Comparison of ENCODE assay signal across 9 mouse cellular contexts in genomic region chr19:5893282-5894001, GRCm38 (mm10). TPM values are rescaled to one million over a fixed set of nuclear protein-coding genes. Genes with fewer than 3 reads are reported as not detected.
DNase-seq lines count a peak whose midpoint lies in the region; ATAC-seq and TF ChIP-seq lines count a peak whose summit lies in the region.
"Had no signal": no experiment of that assay in that cellular context is flagged by ENCODE, and none has a peak within 500 bp of the region (broad histone marks: within the 10 kb centered on the region; RNA-seq: fewer than 3 reads in every experiment).

No protein-coding gene starts in this region.

- WGBS in liver, adult 2 months, result 19% methylated on average over 29 of the region's 31 CpGs
- WGBS in embryonic facial prominence, embryonic 15.5 days, result 7% methylated on average over 31 of the region's 31 CpGs
- 19% methylated on average over 14 of the region's 31 CpGs for WGBS in intestine, embryonic 14.5 days
- WGBS in neural tube, embryonic 12.5 days, result 7% methylated on average over 31 of the region's 31 CpGs

- H3K9me3 ChIP-seq in embryonic facial prominence, embryonic 15.5 days (replicated peaks), result no peaks in the 10 kb centered on the region
- no peaks in the 10 kb centered on the region for H3K9me3 ChIP-seq in intestine, embryonic 14.5 days (ENCODE audit: control insufficient read depth, low read length)
- H3K9me3 ChIP-seq in neural tube, embryonic 12.5 days, result no peaks in the 10 kb centered on the region

- DNase-seq in liver, adult 2 months (ENCODE audit: extremely low read depth, low read depth, low spot score), result no peak
- no peak for DNase-seq in liver
- no peak for DNase-seq in intestine, embryonic 14.5 days (ENCODE audit: low spot score)
- no peak for DNase-seq in right cerebral cortex, adult 2 months (ENCODE audit: low spot score in 2 of 2)
- DNase-seq in cerebellum, postnatal 25 days, result no peak
- no peak for DNase-seq in gastrocnemius, adult 18-20 months (ENCODE audit: low spot score)

- peak overlapping the region; percentile 63 for H3K9ac ChIP-seq in liver, adult 2 months (ENCODE audit: low read depth, low read length)
- H3K9ac ChIP-seq in embryonic facial prominence, embryonic 15.5 days, result peak overlapping the region; percentile 57
- peak overlapping the region; percentile 67 for H3K9ac ChIP-seq in intestine, embryonic 14.5 days (ENCODE audit: low read length)
- peak overlapping the region; percentile 89 for H3K9ac ChIP-seq in neural tube, embryonic 12.5 days

- peaks cover 8% of the 10 kb centered on the region for H3K4me1 ChIP-seq in liver, adult 2 months (ENCODE audit: control insufficient read depth, insufficient read depth, low read length)
- H3K4me1 ChIP-seq in embryonic facial prominence, embryonic 15.5 days, result peaks cover 15% of the 10 kb centered on the region
- peaks cover 6% of the 10 kb centered on the region for H3K4me1 ChIP-seq in intestine, embryonic 14.5 days (replicated peaks; ENCODE audit: control insufficient read depth, insufficient read depth, low read length)
- peaks cover 12% of the 10 kb centered on the region for H3K4me1 ChIP-seq in neural tube, embryonic 12.5 days

- peak overlapping the region; percentile 54 for H3K4me3 ChIP-seq in liver, adult 2 months (ENCODE audit: insufficient read depth, low read depth, low read length)
- H3K4me3 ChIP-seq in embryonic facial prominence, embryonic 15.5 days (replicated peaks), result peak overlapping the region; percentile 60
- H3K4me3 ChIP-seq in intestine, embryonic 14.5 days (ENCODE audit: low read depth, low read length), result peak overlapping the region; percentile 65
- peak overlapping the region; percentile 73 for H3K4me3 ChIP-seq in neural tube, embryonic 12.5 days

- ATAC-seq in embryonic facial prominence, embryonic 15.5 days (ENCODE audit: insufficient number of reproducible peaks, low FRiP score, low TSS enrichment, low read depth), result peak; percentile 9; the same call in 1 of the 2 replicates
- ATAC-seq in intestine, embryonic 14.5 days (replicated peaks; ENCODE audit: low FRiP score, low TSS enrichment, low read depth), result peak; percentile 13; the same call in 1 of the 2 replicates
- ATAC-seq in neural tube, embryonic 12.5 days (ENCODE audit: low FRiP score, low read depth), result peak; percentile 60

- no peak for TF ChIP-seq CTCF in liver, adult 2 months (IDR thresholded peaks at IDR 0.05; ENCODE audit: low read depth, low read length)

- no peaks in the 10 kb centered on the region for H3K27me3 ChIP-seq in liver, adult 2 months (ENCODE audit: control insufficient read depth, insufficient read depth, low read length)
- H3K27me3 ChIP-seq in embryonic facial prominence, embryonic 15.5 days, result no peaks in the 10 kb centered on the region
- no peaks in the 10 kb centered on the region for H3K27me3 ChIP-seq in intestine, embryonic 14.5 days (replicated peaks; ENCODE audit: control insufficient read depth, insufficient read depth, low read length)
- no peaks in the 10 kb centered on the region for H3K27me3 ChIP-seq in neural tube, embryonic 12.5 days (replicated peaks)

- H3K27ac ChIP-seq in liver, adult 2 months (replicated peaks; ENCODE audit: insufficient read depth, low read depth, low read length), result no peak overlapping the region
- peak overlapping the region; percentile 51; the same call in 1 of the 2 replicates for H3K27ac ChIP-seq in embryonic facial prominence, embryonic 15.5 days (replicated peaks)
- H3K27ac ChIP-seq in intestine, embryonic 14.5 days (ENCODE audit: low read depth), result no peak overlapping the region
- H3K27ac ChIP-seq in neural tube, embryonic 12.5 days, result no peak overlapping the region

- no peaks in the 10 kb centered on the region for H3K79me2 ChIP-seq in liver, adult 2 months (ENCODE audit: control insufficient read depth, insufficient read depth, low read length)

- H3K4me2 ChIP-seq in embryonic facial prominence, embryonic 15.5 days (replicated peaks), result peak overlapping the region; percentile 86
- H3K4me2 ChIP-seq in intestine, embryonic 14.5 days (ENCODE audit: low read length), result peak overlapping the region; percentile 85
- peak overlapping the region; percentile 91 for H3K4me2 ChIP-seq in neural tube, embryonic 12.5 days (replicated peaks)

- no peak for TF ChIP-seq POLR2A in liver, adult 2 months (IDR thresholded peaks at IDR 0.05; ENCODE audit: extremely low read depth, insufficient read depth, low read length)

- H3K36me3 ChIP-seq in liver, adult 2 months (ENCODE audit: control insufficient read depth, insufficient read depth, low read length), result peaks cover 7% of the 10 kb centered on the region; the same call in 1 of the 2 replicates
- H3K36me3 ChIP-seq in embryonic facial prominence, embryonic 15.5 days, result peaks cover 29% of the 10 kb centered on the region
- H3K36me3 ChIP-seq in intestine, embryonic 14.5 days (ENCODE audit: control insufficient read depth, insufficient read depth, low read length), result peaks cover 40% of the 10 kb centered on the region
- peaks cover 27% of the 10 kb centered on the region for H3K36me3 ChIP-seq in neural tube, embryonic 12.5 days

RNA-seq across cellular contexts. Expression of gene Tigd3, which starts 0.5 kb away (rescaled TPM):
- total RNA-seq in liver, adult 2 months (2014; rRNA removed), result 0.18 and 0.27 TPM in 2 replicates
- 0.16 and 0.24 TPM in 2 replicates for polyA plus RNA-seq in liver, adult 2 months (2012; rRNA removed)
- polyA plus RNA-seq in embryonic facial prominence, embryonic 15.5 days (2015; fragmentation: Nextera tagmentation; extraction: Ambion mirVana), result 3.4 and 3.6 TPM in 2 replicates
- 2.0 and 2.1 TPM in 2 replicates for polyA plus RNA-seq in intestine, embryonic 14.5 days (2014; fragmentation: Nextera tagmentation; extraction: Ambion mirVana)
- 10.5 and 11.8 TPM in 2 replicates for polyA plus RNA-seq in neural tube, embryonic 12.5 days (2016; fragmentation: Nextera tagmentation; extraction: Ambion mirVana)
- total RNA-seq in gastrocnemius, adult 18-20 months (2021), result under 1 TPM; 0.21 TPM

RNA-seq across cellular contexts. Expression of gene Slc25a45, which starts 15.8 kb away (rescaled TPM):
- 8.6 and 13.0 TPM in 2 replicates for total RNA-seq in liver, adult 2 months (2014; rRNA removed)
- polyA plus RNA-seq in liver, adult 2 months (2012; rRNA removed), result 52.8 and 57.7 TPM in 2 replicates
- 5.9 and 7.5 TPM in 2 replicates for polyA plus RNA-seq in embryonic facial prominence, embryonic 15.5 days (2015; fragmentation: Nextera tagmentation; extraction: Ambion mirVana)
- polyA plus RNA-seq in intestine, embryonic 14.5 days (2014; fragmentation: Nextera tagmentation; extraction: Ambion mirVana), result 2.1 and 2.5 TPM in 2 replicates
- polyA plus RNA-seq in neural tube, embryonic 12.5 days (2016; fragmentation: Nextera tagmentation; extraction: Ambion mirVana), result 1.7 and 2.5 TPM in 2 replicates
- under 1 TPM; 0.59 to 0.90 TPM for total RNA-seq in gastrocnemius, adult 18-20 months (2021)

RNA-seq across cellular contexts. Expression of gene Frmd8, which starts 18.4 kb away (rescaled TPM):
- 5.2 and 5.9 TPM in 2 replicates for total RNA-seq in liver, adult 2 months (2014; rRNA removed)
- 10.3 and 14.2 TPM in 2 replicates for polyA plus RNA-seq in liver, adult 2 months (2012; rRNA removed)
- 32.5 and 37.4 TPM in 2 replicates for polyA plus RNA-seq in embryonic facial prominence, embryonic 15.5 days (2015; fragmentation: Nextera tagmentation; extraction: Ambion mirVana)
- polyA plus RNA-seq in intestine, embryonic 14.5 days (2014; fragmentation: Nextera tagmentation; extraction: Ambion mirVana), result 18.2 and 18.9 TPM in 2 replicates
- polyA plus RNA-seq in neural tube, embryonic 12.5 days (2016; fragmentation: Nextera tagmentation; extraction: Ambion mirVana), result 27.0 and 33.0 TPM in 2 replicates
- total RNA-seq in gastrocnemius, adult 18-20 months (2021), result 1 to 10 TPM; 2.9 to 3.2 TPM

RNA-seq across cellular contexts. Expression of gene Dpf2, which starts 19.4 kb away (rescaled TPM):
- 10.3 and 10.7 TPM in 2 replicates for total RNA-seq in liver, adult 2 months (2014; rRNA removed)
- 28.8 and 40.0 TPM in 2 replicates for polyA plus RNA-seq in liver, adult 2 months (2012; rRNA removed)
- 144 and 167 TPM in 2 replicates for polyA plus RNA-seq in embryonic facial prominence, embryonic 15.5 days (2015; fragmentation: Nextera tagmentation; extraction: Ambion mirVana)
- 131 and 145 TPM in 2 replicates for polyA plus RNA-seq in intestine, embryonic 14.5 days (2014; fragmentation: Nextera tagmentation; extraction: Ambion mirVana)
- 156 and 174 TPM in 2 replicates for polyA plus RNA-seq in neural tube, embryonic 12.5 days (2016; fragmentation: Nextera tagmentation; extraction: Ambion mirVana)
- 10 to 100 TPM; 76.3 to 85.1 TPM for total RNA-seq in gastrocnemius, adult 18-20 months (2021)

RNA-seq across cellular contexts. Expression of gene Cdc42ep2, which starts 31.2 kb away (rescaled TPM):
- total RNA-seq in liver, adult 2 months (2014; rRNA removed), result 1.7 and 2.1 TPM in 2 replicates
- polyA plus RNA-seq in liver, adult 2 months (2012; rRNA removed), result 2.1 and 2.4 TPM in 2 replicates
- polyA plus RNA-seq in embryonic facial prominence, embryonic 15.5 days (2015; fragmentation: Nextera tagmentation; extraction: Ambion mirVana), result 11.0 TPM in 2 replicates
- polyA plus RNA-seq in intestine, embryonic 14.5 days (2014; fragmentation: Nextera tagmentation; extraction: Ambion mirVana), result 7.0 and 9.3 TPM in 2 replicates
- polyA plus RNA-seq in neural tube, embryonic 12.5 days (2016; fragmentation: Nextera tagmentation; extraction: Ambion mirVana), result 4.7 and 5.7 TPM in 2 replicates
- 10 to 100 TPM in 1 of 2 experiments, 1 to 10 TPM in 1; 8.9 to 11.2 TPM for total RNA-seq in gastrocnemius, adult 18-20 months (2021)
- total RNA-seq: common myeloid progenitor, adult 5-6 weeks had no signal

Comparison
In these comparisons a context has a peak if more than half of its experiments do, and no peak if none do; other contexts are left out.
1. ATAC-seq: peak in every context shown above with its lines; median percentile 60 in neural tube, embryonic 12.5 days; 13 in intestine, embryonic 14.5 days; 9 in embryonic facial prominence, embryonic 15.5 days.